Mouse (Mus musculus): ENCODE results near the gene Sh3bp5l. TPM values are rescaled to one million over a fixed set of nuclear protein-coding genes. Genes with fewer than 3 reads are reported as not detected.

Gene Sh3bp5l
- polyA plus RNA-seq, 1 experiment from 2014 or later = 34.2 TPM

DNA sequence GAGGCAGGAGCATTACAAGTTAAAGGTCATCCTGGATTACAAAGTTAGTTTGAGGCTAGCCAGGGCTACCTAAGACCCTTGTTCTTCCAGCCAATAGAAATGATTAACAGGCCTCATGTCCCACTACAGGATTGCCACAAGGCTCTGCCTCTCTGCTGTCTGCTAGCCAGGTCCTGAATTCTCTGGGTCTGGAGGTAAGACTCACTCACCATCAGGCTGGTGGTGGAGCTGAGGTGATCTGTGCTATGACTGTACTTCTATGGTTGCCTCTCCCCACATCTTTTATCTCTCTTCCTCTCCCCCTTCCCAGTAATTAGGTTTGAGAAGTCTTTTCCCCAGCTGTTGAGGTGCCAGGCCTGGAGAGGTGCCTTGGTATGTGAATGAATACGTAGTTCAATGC, 49.0 kb downstream of the Sh3bp5l start:
- DNase-seq (ENCODE audit: low spot score, missing footprints) (no peak), ATAC-seq (ENCODE audit: low FRiP score) (no peak)
- no peaks in the 10 kb centered on the region for H3K9me3 ChIP-seq (ENCODE audit: control insufficient read depth, low read length)
- 87% methylated on average over 1 of the region's 1 CpGs for WGBS
- no peak overlapping the region for H3K4me3 ChIP-seq (ENCODE audit: low read depth, low read length)
- no peak overlapping the region for H3K4me2 ChIP-seq
- no peaks in the 10 kb centered on the region for H3K4me1 ChIP-seq (ENCODE audit: control insufficient read depth, insufficient read depth, low read length)
- no peaks in the 10 kb centered on the region for H3K36me3 ChIP-seq (ENCODE audit: control insufficient read depth, insufficient read depth, low read length)
- no peak overlapping the region for H3K9ac ChIP-seq (ENCODE audit: low read length)
- H3K27ac ChIP-seq (ENCODE audit: low read depth, low read length) = no peak overlapping the region
- no peaks in the 10 kb centered on the region for H3K27me3 ChIP-seq (ENCODE audit: control insufficient read depth, insufficient read depth, low read length)

- H3K4me2 ChIP-seq = no peak overlapping the region
- no peak overlapping the region for H3K27ac ChIP-seq (ENCODE audit: low read depth, low read length)
- H3K4me1 ChIP-seq (ENCODE audit: control insufficient read depth, insufficient read depth, low read length) = no peaks in the 10 kb centered on the region
- no peak overlapping the region for H3K4me3 ChIP-seq (ENCODE audit: low read depth, low read length)
- DNase-seq (ENCODE audit: low spot score, missing footprints) (no peak), ATAC-seq (ENCODE audit: low FRiP score) (no peak)
- WGBS = 96% methylated on average over 6 of the region's 6 CpGs
- H3K36me3 ChIP-seq (ENCODE audit: control insufficient read depth, insufficient read depth, low read length) = no peaks in the 10 kb centered on the region
- H3K9me3 ChIP-seq (ENCODE audit: control insufficient read depth, low read length) = no peaks in the 10 kb centered on the region
- no peak overlapping the region for H3K9ac ChIP-seq (ENCODE audit: low read length)
- no peaks in the 10 kb centered on the region for H3K27me3 ChIP-seq (ENCODE audit: control insufficient read depth, insufficient read depth, low read length)
These were observed 51.9 kb downstream of the Sh3bp5l start for GRCm38 (mm10) chr11:58382471-58382870.

Other genes with a start within 250 kb of the Sh3bp5l start
- not detected in 2 replicates for gene Gm12248, start 237.6 kb upstream of the Sh3bp5l start, polyA plus RNA-seq (2014; fragmentation: Nextera tagmentation; extraction: Ambion mirVana)
- gene Cnot8, start 226.6 kb upstream of the Sh3bp5l start, polyA plus RNA-seq (2014; fragmentation: Nextera tagmentation; extraction: Ambion mirVana) = 110 and 113 TPM in 2 replicates
- 20.3 and 22.6 TPM in 2 replicates for gene Gemin5, start 162.2 kb upstream of the Sh3bp5l start, polyA plus RNA-seq (2014; fragmentation: Nextera tagmentation; extraction: Ambion mirVana)
- gene Mrpl22, start 159.1 kb upstream of the Sh3bp5l start, polyA plus RNA-seq (2014; fragmentation: Nextera tagmentation; extraction: Ambion mirVana) = 124 and 130 TPM in 2 replicates
- 2.0 and 2.2 TPM in 2 replicates for gene Igtp, start 131.2 kb upstream of the Sh3bp5l start, polyA plus RNA-seq (2014; fragmentation: Nextera tagmentation; extraction: Ambion mirVana)
- gene Irgm2, start 131.1 kb upstream of the Sh3bp5l start, polyA plus RNA-seq (2014; fragmentation: Nextera tagmentation; extraction: Ambion mirVana) = 0.51 and 0.81 TPM in 2 replicates
- gene 4930438A08Rik, start 55.9 kb upstream of the Sh3bp5l start, polyA plus RNA-seq (2014; fragmentation: Nextera tagmentation; extraction: Ambion mirVana) = not detected in 2 replicates
- 13.2 and 13.4 TPM in 2 replicates for gene Zfp692, start 23.7 kb upstream of the Sh3bp5l start, polyA plus RNA-seq (2014; fragmentation: Nextera tagmentation; extraction: Ambion mirVana)
- gene Zfp672, start 385 bp upstream of the Sh3bp5l start, polyA plus RNA-seq (2014; fragmentation: Nextera tagmentation; extraction: Ambion mirVana) = 22.8 and 22.9 TPM in 2 replicates
- gene Lypd8, start 48.3 kb downstream of the Sh3bp5l start, polyA plus RNA-seq (2014; fragmentation: Nextera tagmentation; extraction: Ambion mirVana) = not detected in 2 replicates
- gene 1810065E05Rik, start 90.4 kb downstream of the Sh3bp5l start, polyA plus RNA-seq (2014; fragmentation: Nextera tagmentation; extraction: Ambion mirVana) = not detected in 2 replicates
- not detected in 2 replicates for gene Gm12253, start 101.8 kb downstream of the Sh3bp5l start, polyA plus RNA-seq (2014; fragmentation: Nextera tagmentation; extraction: Ambion mirVana)
- not detected in 2 replicates for gene Lypd9, start 122.2 kb downstream of the Sh3bp5l start, polyA plus RNA-seq (2014; fragmentation: Nextera tagmentation; extraction: Ambion mirVana)
- not detected in 2 replicates for gene Olfr30, start 131.5 kb downstream of the Sh3bp5l start, polyA plus RNA-seq (2014; fragmentation: Nextera tagmentation; extraction: Ambion mirVana)
- not detected in 2 replicates for gene Olfr332, start 161.8 kb downstream of the Sh3bp5l start, polyA plus RNA-seq (2014; fragmentation: Nextera tagmentation; extraction: Ambion mirVana)
- gene Olfr331, start 171.8 kb downstream of the Sh3bp5l start, polyA plus RNA-seq (2014; fragmentation: Nextera tagmentation; extraction: Ambion mirVana) = not detected in 2 replicates
- not detected in 2 replicates for gene Olfr330, start 204.1 kb downstream of the Sh3bp5l start, polyA plus RNA-seq (2014; fragmentation: Nextera tagmentation; extraction: Ambion mirVana)
- not detected in 2 replicates for gene Olfr329-ps, start 215.7 kb downstream of the Sh3bp5l start, polyA plus RNA-seq (2014; fragmentation: Nextera tagmentation; extraction: Ambion mirVana)
- 0.04 TPM in 1 of 2 replicates, not detected in the other for gene Olfr328, start 224.9 kb downstream of the Sh3bp5l start, polyA plus RNA-seq (2014; fragmentation: Nextera tagmentation; extraction: Ambion mirVana)
- not detected in 2 replicates for gene Olfr224, start 239.8 kb downstream of the Sh3bp5l start, polyA plus RNA-seq (2014; fragmentation: Nextera tagmentation; extraction: Ambion mirVana)
- not detected in 2 replicates for gene Olfr325, start 247.0 kb downstream of the Sh3bp5l start, polyA plus RNA-seq (2014; fragmentation: Nextera tagmentation; extraction: Ambion mirVana)

All from midbrain, embryonic 11.5 days (tissue).